Mouse (Mus musculus) limb, embryonic 12.5 days (tissue): ENCODE results near the gene Olfr235. TPM values are rescaled to one million over a fixed set of nuclear protein-coding genes. Genes with fewer than 3 reads are reported as not detected.
"Not testable (repeated sequence)": the region's sequence is repeated elsewhere in the genome, so short reads cannot be mapped to it uniquely, and the experiment has no call there.

ENCODE experiments used
- ATAC-seq: fragments of 200-750 bp; cut with Nextera tagmentation; 2 replicates; pipeline ENCODE4 v1.8.0; 2017; ENCODE audit warnings: low read depth, moderate TSS enrichment; ENCODE audit not compliant: insufficient number of reproducible peaks, insufficient read depth, low FRiP score, low TSS enrichment
- H3K27ac ChIP-seq: fragments of 300-500 bp; sonication (generic); 2 replicates; pipeline ENCODE4 v1.5.1; 2016; ENCODE audit warnings: mild to moderate bottlenecking, moderate library complexity
- H3K27me3 ChIP-seq: fragments of 300-500 bp; sonication (generic); 2 replicates; pipeline ENCODE4 v1.6.1; 2016; ENCODE audit warnings: mild to moderate bottlenecking, moderate library complexity
- H3K36me3 ChIP-seq: fragments of 300-500 bp; sonication (generic); 2 replicates; pipeline ENCODE4 v1.6.1; 2016; ENCODE audit warnings: mild to moderate bottlenecking, moderate library complexity
- H3K4me1 ChIP-seq: fragments of 300-500 bp; sonication (generic); replicated peaks from 2 replicates; pipeline ENCODE4 v1.6.1; 2016
- H3K4me2 ChIP-seq: fragments of 300-500 bp; sonication (generic); 2 replicates; pipeline ENCODE4 v1.6.1; 2016; ENCODE audit warnings: mild to moderate bottlenecking, moderate library complexity
- H3K4me3 ChIP-seq: fragments of 300-500 bp; sonication (generic); replicated peaks from 2 replicates; pipeline ENCODE4 v1.5.1; 2016; ENCODE audit warnings: mild to moderate bottlenecking
- H3K9ac ChIP-seq: fragments of 300-500 bp; sonication (generic); replicated peaks from 2 replicates; pipeline ENCODE4 v1.6.1; 2016; ENCODE audit warnings: mild to moderate bottlenecking, moderate library complexity
- H3K9me3 ChIP-seq: fragments of 300-500 bp; sonication (generic); 2 replicates; pipeline ENCODE4 v1.6.1; 2016; ENCODE audit warnings: mild to moderate bottlenecking, moderate library complexity
- WGBS: fragments of 180-500 bp; shearing (Covaris S2); methylation state at CpG from one replicate; pipeline ENCODE4 v1.1.7; 2016; 5-methylcytosine and 5-hydroxymethylcytosine counted together
- polyA plus RNA-seq: library from polyadenylated mRNA; unstranded; fragments of >200 nt; fragmentation: Nextera tagmentation; extraction: Ambion mirVana; gene quantifications from 2 replicates; pipeline ENCODE4 v1.2.1, GENCODE M21; 2016

The Olfr235 gene
- polyA plus RNA-seq: not detected in 2 replicates

GRCm38 (mm10) chr19:12260732-12261131, at the start of gene Olfr235:
Olfr235 (plus strand) TSS chr19:12261032.
- ATAC-seq: no peak
- Histone ChIP-seq H3K4me3 (no peak within 1 kb of the TSS), H3K27me3 (no peaks in the 10 kb centered on the region), H3K9ac (no peak within 1 kb of the TSS), H3K4me2 (no peak within 1 kb of the TSS), H3K36me3 (no peaks in the 10 kb centered on the region), H3K4me1 (no peaks in the 10 kb centered on the region), H3K27ac (no peak within 1 kb of the TSS), H3K9me3 (no peaks in the 10 kb centered on the region)
- WGBS: 62% methylated on average over 1 of the region's 1 CpGs

- not testable (repeated sequence) for ATAC-seq, H3K36me3 ChIP-seq, H3K9ac ChIP-seq, H3K27me3 ChIP-seq, H3K4me2 ChIP-seq, H3K9me3 ChIP-seq, H3K27ac ChIP-seq, H3K4me3 ChIP-seq, H3K4me1 ChIP-seq
Observed at GRCm38 (mm10) chr19:12232496-12232895, 28.3 kb upstream of the Olfr235 start, which contains the start of gene Olfr1432. Olfr1432 (minus strand) TSS chr19:12232596.

GRCm38 (mm10) chr19:12241559-12241958, 19.3 kb upstream of the Olfr235 start, which contains the start of gene Olfr262:
Olfr262 (minus strand) TSS chr19:12241659.
- 81% methylated on average over 1 of the region's 1 CpGs for WGBS
- H3K9me3 ChIP-seq: no peaks in the 10 kb centered on the region

GRCm38 (mm10) chr19:12279554-12279953, 18.7 kb downstream of the Olfr235 start, which contains the start of gene Olfr1434:
Olfr1434 (plus strand) TSS chr19:12279854.
- ATAC-seq: no peak
- WGBS: 76% methylated on average over 2 of the region's 2 CpGs

More at GRCm38 (mm10) chr19:12241559-12241958, 19.3 kb upstream of the Olfr235 start, which contains the start of gene Olfr262:
- H3K27me3 ChIP-seq: no peaks in the 10 kb centered on the region
- H3K4me3 ChIP-seq: no peak within 1 kb of the TSS
- H3K9ac ChIP-seq: no peak within 1 kb of the TSS
- no peaks in the 10 kb centered on the region for H3K36me3 ChIP-seq
- no peak for ATAC-seq
- H3K4me2 ChIP-seq: no peak within 1 kb of the TSS
- no peak within 1 kb of the TSS for H3K27ac ChIP-seq
- H3K4me1 ChIP-seq: no peaks in the 10 kb centered on the region

GRCm38 (mm10) chr19:12292979-12293378, 32.1 kb downstream of the Olfr235 start:
- ATAC-seq: no peak
- H3K27ac ChIP-seq: no peak overlapping the region
- H3K27me3 ChIP-seq: no peaks in the 10 kb centered on the region

More at GRCm38 (mm10) chr19:12279554-12279953, 18.7 kb downstream of the Olfr235 start, which contains the start of gene Olfr1434:
- Histone ChIP-seq H3K4me1 (no peaks in the 10 kb centered on the region), H3K9ac (no peak within 1 kb of the TSS), H3K4me2 (no peak within 1 kb of the TSS), H3K27ac (no peak within 1 kb of the TSS), H3K4me3 (no peak within 1 kb of the TSS), H3K36me3 (no peaks in the 10 kb centered on the region), H3K27me3 (no peaks in the 10 kb centered on the region; the same call in 1 of the 2 replicates), H3K9me3 (no peaks in the 10 kb centered on the region)

GRCm38 (mm10) chr19:12299030-12299429, 38.2 kb downstream of the Olfr235 start, which contains the start of gene Olfr1436:
Olfr1436 (minus strand) TSS chr19:12299130.
- not testable (repeated sequence) for ATAC-seq, H3K4me1 ChIP-seq, H3K4me2 ChIP-seq, H3K27me3 ChIP-seq, H3K9me3 ChIP-seq, H3K9ac ChIP-seq, H3K4me3 ChIP-seq, H3K27ac ChIP-seq, H3K36me3 ChIP-seq
- 75% methylated on average over 1 of the region's 1 CpGs for WGBS

More at GRCm38 (mm10) chr19:12292979-12293378, 32.1 kb downstream of the Olfr235 start:
- no peaks in the 10 kb centered on the region for H3K36me3 ChIP-seq
- H3K9me3 ChIP-seq: no peaks in the 10 kb centered on the region
- H3K4me2 ChIP-seq: no peak overlapping the region
- H3K4me3 ChIP-seq: no peak overlapping the region
- no peaks in the 10 kb centered on the region for H3K4me1 ChIP-seq
- no peak overlapping the region for H3K9ac ChIP-seq

Other genes with a start within 250 kb of the Olfr235 start
- gene Olfr1423, start 219.7 kb upstream of the Olfr235 start, polyA plus RNA-seq: 0.04 TPM in 1 of 2 replicates, not detected in the other
- gene Olfr1424, start 198.3 kb upstream of the Olfr235 start, polyA plus RNA-seq: not detected in 2 replicates
- not detected in 2 replicates for gene Olfr1425, start 183.3 kb upstream of the Olfr235 start, polyA plus RNA-seq
- gene Olfr1426, start 169.0 kb upstream of the Olfr235 start, polyA plus RNA-seq: not detected in 2 replicates
- not detected in 2 replicates for gene Olfr1427, start 157.7 kb upstream of the Olfr235 start, polyA plus RNA-seq
- gene Olfr1428, start 145.1 kb upstream of the Olfr235 start, polyA plus RNA-seq: not detected in 2 replicates
- not detected in 2 replicates for gene Olfr76, start 137.8 kb upstream of the Olfr235 start, polyA plus RNA-seq
- gene Olfr1555-ps1, start 90.9 kb upstream of the Olfr235 start, polyA plus RNA-seq: not detected in 2 replicates
- not detected in 2 replicates for gene Olfr1431, start 60.4 kb upstream of the Olfr235 start, polyA plus RNA-seq
- not detected in 2 replicates for gene Olfr1432, start 28.4 kb upstream of the Olfr235 start, polyA plus RNA-seq
- not detected in 2 replicates for gene Olfr262, start 19.4 kb upstream of the Olfr235 start, polyA plus RNA-seq
- gene Olfr1434, start 18.8 kb downstream of the Olfr235 start, polyA plus RNA-seq: not detected in 2 replicates
- gene Olfr1436, start 38.1 kb downstream of the Olfr235 start, polyA plus RNA-seq: not detected in 2 replicates
- not detected in 2 replicates for gene Olfr1437, start 64.1 kb downstream of the Olfr235 start, polyA plus RNA-seq
- gene Olfr1438-ps1, start 74.9 kb downstream of the Olfr235 start, polyA plus RNA-seq: not detected in 2 replicates
- gene Olfr1440, start 126.2 kb downstream of the Olfr235 start, polyA plus RNA-seq: not detected in 2 replicates
- not detected in 2 replicates for gene Olfr1441, start 156.4 kb downstream of the Olfr235 start, polyA plus RNA-seq
- not detected in 2 replicates for gene Pfpl, start 166.9 kb downstream of the Olfr235 start, polyA plus RNA-seq
- gene Mpeg1, start 199.7 kb downstream of the Olfr235 start, polyA plus RNA-seq: 0.22 and 0.25 TPM in 2 replicates
- 5.2 and 5.6 TPM in 2 replicates for gene Dtx4, start 240.4 kb downstream of the Olfr235 start, polyA plus RNA-seq